Mouse (Mus musculus) heart, embryonic 15.5 days (tissue): Measurements from ENCODE around the gene Hmg20a. TPM values are rescaled to one million over a fixed set of nuclear protein-coding genes. Genes with fewer than 3 reads are reported as not detected.
A peak's percentile ranks its signal among the peaks of the same experiment; 100 is the strongest.

Experiments used
- ATAC-seq: fragments of 200-750 bp; cut with Nextera tagmentation; replicated peaks from 2 replicates; pipeline ENCODE4 v1.8.0; 2017; ENCODE audit warnings: low read depth, moderate TSS enrichment; ENCODE audit not compliant: insufficient number of reproducible peaks, insufficient read depth, low FRiP score
- H3K27ac ChIP-seq: fragments of 300-500 bp; sonication (generic); 2 replicates; pipeline ENCODE4 v1.5.1; 2015; ENCODE audit warnings: mild to moderate bottlenecking, inconsistent platforms
- H3K27me3 ChIP-seq: fragments of 300-500 bp; sonication (generic); 2 replicates; pipeline ENCODE4 v1.6.1; 2015; ENCODE audit warnings: inconsistent platforms
- H3K36me3 ChIP-seq: fragments of 300-500 bp; sonication (generic); 2 replicates; pipeline ENCODE4 v1.6.1; 2015; ENCODE audit warnings: mild to moderate bottlenecking, inconsistent platforms
- H3K4me1 ChIP-seq: fragments of 300-500 bp; sonication (generic); replicated peaks from 2 replicates; pipeline ENCODE4 v1.6.1; 2015; ENCODE audit warnings: inconsistent platforms
- H3K4me2 ChIP-seq: fragments of 300-500 bp; sonication (generic); 2 replicates; pipeline ENCODE4 v1.6.1; 2015; ENCODE audit warnings: inconsistent platforms, mild to moderate bottlenecking, moderate library complexity
- H3K4me3 ChIP-seq: fragments of 300-500 bp; sonication (generic); 2 replicates; pipeline ENCODE4 v1.5.1; 2015; ENCODE audit warnings: mild to moderate bottlenecking, inconsistent platforms
- H3K9ac ChIP-seq: fragments of 300-500 bp; sonication (generic); 2 replicates; pipeline ENCODE4 v1.6.1; 2015; ENCODE audit warnings: mild to moderate bottlenecking, inconsistent platforms
- H3K9me3 ChIP-seq: fragments of 300-500 bp; sonication (generic); replicated peaks from 2 replicates; pipeline ENCODE4 v1.6.1; 2016; ENCODE audit warnings: inconsistent platforms
- WGBS: fragments of 180-500 bp; shearing (Covaris S2); methylation state at CpG from one replicate; pipeline ENCODE4 v1.1.7; 2015; ENCODE audit warnings: mixed read lengths; 5-methylcytosine and 5-hydroxymethylcytosine counted together
- polyA plus RNA-seq: library from polyadenylated mRNA; unstranded; fragments of >200 nt; fragmentation: Nextera tagmentation; extraction: Ambion mirVana; gene quantifications from 2 replicates; pipeline ENCODE4 v1.2.1, GENCODE M21; 2015

Hmg20a gene
- polyA plus RNA-seq, 1 experiment from 2014 or later: 48.9 TPM

GRCm38 (mm10) chr9:56507682-56508061, 89.3 kb downstream of the Hmg20a start:
- Histone ChIP-seq H3K4me1 (peaks cover 66% of the 10 kb centered on the region), H3K36me3 (no peaks in the 10 kb centered on the region), H3K4me2 (peak overlapping the region; percentile 88), H3K27me3 (no peaks in the 10 kb centered on the region), H3K4me3 (peak overlapping the region; percentile 51), H3K27ac (peak overlapping the region; percentile 100), H3K9ac (peak overlapping the region; percentile 72), H3K9me3 (no peaks in the 10 kb centered on the region)
- 47% methylated on average over 4 of the region's 4 CpGs for WGBS
- no peak for ATAC-seq

- Histone ChIP-seq H3K4me1 (peaks cover 58% of the 10 kb centered on the region), H3K9me3 (no peaks in the 10 kb centered on the region), H3K36me3 (no peaks in the 10 kb centered on the region), H3K4me3 (no peak overlapping the region), H3K27ac (peak overlapping the region; percentile 100), H3K27me3 (no peaks in the 10 kb centered on the region), H3K9ac (no peak overlapping the region), H3K4me2 (no peak overlapping the region)
- 37% methylated on average over 11 of the region's 11 CpGs for WGBS
- ATAC-seq: no peak
These were observed 90.5 kb downstream of the Hmg20a start for GRCm38 (mm10) chr9:56508835-56509451.

- WGBS: 75% methylated on average over 2 of the region's 2 CpGs
- ATAC-seq: no peak
- H3K27me3 ChIP-seq: no peaks in the 10 kb centered on the region
- no peak overlapping the region for H3K9ac ChIP-seq
- H3K27ac ChIP-seq: no peak overlapping the region
- no peak overlapping the region for H3K4me2 ChIP-seq
- H3K9me3 ChIP-seq: no peaks in the 10 kb centered on the region
- peaks cover 46% of the 10 kb centered on the region for H3K4me1 ChIP-seq
- H3K36me3 ChIP-seq: no peaks in the 10 kb centered on the region
- no peak overlapping the region for H3K4me3 ChIP-seq
These were observed 91.9 kb downstream of the Hmg20a start for GRCm38 (mm10) chr9:56510281-56510680.

- no peak overlapping the region for H3K4me3 ChIP-seq
- H3K4me2 ChIP-seq: no peak overlapping the region
- H3K36me3 ChIP-seq: no peaks in the 10 kb centered on the region
- 86% methylated on average over 4 of the region's 4 CpGs for WGBS
- no peaks in the 10 kb centered on the region for H3K27me3 ChIP-seq
- ATAC-seq: no peak
- H3K9me3 ChIP-seq: no peaks in the 10 kb centered on the region
- no peak overlapping the region for H3K9ac ChIP-seq
- no peak overlapping the region for H3K27ac ChIP-seq
- peaks cover 42% of the 10 kb centered on the region for H3K4me1 ChIP-seq
These were observed 94.1 kb downstream of the Hmg20a start for GRCm38 (mm10) chr9:56512486-56512885.

- Histone ChIP-seq H3K9me3 (no peaks in the 10 kb centered on the region), H3K4me1 (peaks cover 18% of the 10 kb centered on the region), H3K4me3 (no peak overlapping the region), H3K27me3 (no peaks in the 10 kb centered on the region), H3K9ac (no peak overlapping the region), H3K4me2 (no peak overlapping the region), H3K36me3 (no peaks in the 10 kb centered on the region), H3K27ac (no peak overlapping the region)
- ATAC-seq: no peak
- WGBS: 79% methylated on average over 5 of the region's 5 CpGs
These were observed 96.7 kb downstream of the Hmg20a start for GRCm38 (mm10) chr9:56515110-56515509.

- whole genome bisulfite sequencing: 64% methylated on average over 3 of the region's 3 CpGs
- ATAC-seq: no peak
- Histone ChIP-seq H3K27ac (peak overlapping the region; percentile 38), H3K27me3 (no peaks in the 10 kb centered on the region), H3K4me1 (peaks cover 18% of the 10 kb centered on the region), H3K4me3 (no peak overlapping the region), H3K9ac (no peak overlapping the region), H3K4me2 (0 out of 2 replicates have a peak overlapping the region, but pooled peaks have one; percentile 9), H3K9me3 (no peaks in the 10 kb centered on the region), H3K36me3 (no peaks in the 10 kb centered on the region)
These were observed 97.8 kb downstream of the Hmg20a start for GRCm38 (mm10) chr9:56516219-56516618.

- WGBS: 49% methylated on average over 4 of the region's 4 CpGs
- ATAC-seq: peak; percentile 57
- no peaks in the 10 kb centered on the region for H3K36me3 ChIP-seq
- H3K9ac ChIP-seq: no peak overlapping the region
- no peaks in the 10 kb centered on the region for H3K9me3 ChIP-seq
- no peaks in the 10 kb centered on the region for H3K27me3 ChIP-seq
- peak overlapping the region; percentile 41 for H3K27ac ChIP-seq
- peaks cover 18% of the 10 kb centered on the region for H3K4me1 ChIP-seq
- 0 out of 2 replicates have a peak overlapping the region, but pooled peaks have one; percentile 9 for H3K4me2 ChIP-seq
- no peak overlapping the region for H3K4me3 ChIP-seq
These were observed 98.4 kb downstream of the Hmg20a start for GRCm38 (mm10) chr9:56516692-56517263.

- ATAC-seq: no peak
- no peaks in the 10 kb centered on the region for H3K27me3 ChIP-seq
- H3K4me3 ChIP-seq: no peak overlapping the region
- no peak overlapping the region for H3K9ac ChIP-seq
- H3K4me1 ChIP-seq: peaks cover 5% of the 10 kb centered on the region
- no peaks in the 10 kb centered on the region for H3K36me3 ChIP-seq
- H3K27ac ChIP-seq: no peak overlapping the region
- H3K4me2 ChIP-seq: no peak overlapping the region
- 56% methylated on average over 10 of the region's 10 CpGs for WGBS
- H3K9me3 ChIP-seq: no peaks in the 10 kb centered on the region
These were observed 103.9 kb downstream of the Hmg20a start for GRCm38 (mm10) chr9:56522281-56522680.

GRCm38 (mm10) chr9:56527951-56528350, 109.5 kb downstream of the Hmg20a start:
- H3K9ac ChIP-seq: no peak overlapping the region
- H3K4me1 ChIP-seq: no peaks in the 10 kb centered on the region
- no peak overlapping the region for H3K4me3 ChIP-seq
- no peak overlapping the region for H3K4me2 ChIP-seq
- H3K36me3 ChIP-seq: no peaks in the 10 kb centered on the region
- no peaks in the 10 kb centered on the region for H3K9me3 ChIP-seq
- no peaks in the 10 kb centered on the region for H3K27me3 ChIP-seq
- no peak overlapping the region for H3K27ac ChIP-seq
- no peak for ATAC-seq
- 74% methylated on average over 4 of the region's 4 CpGs for WGBS

- Histone ChIP-seq H3K4me2 (no peak overlapping the region), H3K36me3 (no peaks in the 10 kb centered on the region), H3K27ac (no peak overlapping the region), H3K9ac (no peak overlapping the region), H3K4me3 (no peak overlapping the region), H3K4me1 (peaks cover 15% of the 10 kb centered on the region), H3K27me3 (no peaks in the 10 kb centered on the region), H3K9me3 (no peaks in the 10 kb centered on the region)
- no peak for ATAC-seq
These were observed 113.6 kb downstream of the Hmg20a start for GRCm38 (mm10) chr9:56531991-56532390.

- Histone ChIP-seq H3K9ac (no peak overlapping the region), H3K4me3 (no peak overlapping the region), H3K27ac (peak overlapping the region; percentile 53), H3K36me3 (no peaks in the 10 kb centered on the region), H3K9me3 (no peaks in the 10 kb centered on the region), H3K4me2 (no peak overlapping the region), H3K4me1 (peaks cover 15% of the 10 kb centered on the region), H3K27me3 (no peaks in the 10 kb centered on the region)
- 0 out of 2 replicates have a peak, but pooled peaks have one; percentile 44 for ATAC-seq
- 67% methylated on average over 9 of the region's 9 CpGs for WGBS
These were observed 115.5 kb downstream of the Hmg20a start for GRCm38 (mm10) chr9:56533916-56534315.

GRCm38 (mm10) chr9:56534727-56535126, 116.3 kb downstream of the Hmg20a start:
- Histone ChIP-seq H3K9me3 (no peaks in the 10 kb centered on the region), H3K4me2 (no peak overlapping the region), H3K9ac (no peak overlapping the region), H3K4me1 (peaks cover 16% of the 10 kb centered on the region), H3K27ac (no peak overlapping the region), H3K27me3 (no peaks in the 10 kb centered on the region), H3K4me3 (no peak overlapping the region), H3K36me3 (no peaks in the 10 kb centered on the region)
- ATAC-seq: 0 out of 2 replicates have a peak, but pooled peaks have one; percentile 15
- WGBS: 50% methylated on average over 7 of the region's 7 CpGs
